Mouse (Mus musculus) hindbrain, embryonic 10.5 days (tissue): ENCODE measurements at regions not wholly inside any gene's neighbourhood (a gene's known extent, or its start where the extent isn't known, plus 50 kb on each side); places are given as distances from the start of the nearest gene placed in this dataset.

Experiments
- DNase-seq: peaks from one replicate; pipeline ENCODE4 v3.0.0-alpha.2; 2017; ENCODE audit warnings: low spot score
- H3K27ac ChIP-seq: fragments of 300-500 bp; sonication (generic); 2 replicates; pipeline ENCODE4 v1.5.1; 2016; ENCODE audit warnings: mild to moderate bottlenecking, moderate library complexity
- H3K27me3 ChIP-seq: fragments of 300-500 bp; sonication (generic); 2 replicates; pipeline ENCODE4 v1.6.1; 2016; ENCODE audit warnings: mild to moderate bottlenecking; ENCODE audit not compliant: poor library complexity, insufficient read depth, severe bottlenecking
- H3K36me3 ChIP-seq: fragments of 300-500 bp; sonication (generic); 2 replicates; pipeline ENCODE4 v1.6.1; 2016; ENCODE audit warnings: mild to moderate bottlenecking, moderate library complexity
- H3K4me1 ChIP-seq: fragments of 300-500 bp; sonication (generic); replicated peaks from 2 replicates; pipeline ENCODE4 v1.6.1; 2016; ENCODE audit warnings: mild to moderate bottlenecking
- H3K4me3 ChIP-seq: fragments of 300-500 bp; sonication (generic); 2 replicates; pipeline ENCODE4 v1.5.1; 2016; ENCODE audit warnings: mild to moderate bottlenecking, moderate library complexity
- H3K9me3 ChIP-seq: fragments of 300-500 bp; sonication (generic); 2 replicates; pipeline ENCODE4 v1.6.1; 2016; ENCODE audit warnings: mild to moderate bottlenecking, moderate library complexity
- WGBS: fragments of 180-500 bp; shearing (Covaris S2); methylation state at CpG from one replicate; pipeline ENCODE4 v1.1.7; 2016; 5-methylcytosine and 5-hydroxymethylcytosine counted together

GRCm38 (mm10) chr14:48358487-48359159, 87.3 kb upstream of the Tmem260 start:
- Histone ChIP-seq H3K4me3 (no peak overlapping the region), H3K36me3 (no peaks in the 10 kb centered on the region), H3K27ac (no peak overlapping the region), H3K9me3 (no peaks in the 10 kb centered on the region), H3K27me3 (no peaks in the 10 kb centered on the region), H3K4me1 (peaks cover 9% of the 10 kb centered on the region; the same call in 1 of the 2 replicates)
- DNase-seq = peak; percentile 23
- 52% methylated on average over 12 of the region's 12 CpGs for WGBS

GRCm38 (mm10) chr14:48361820-48362219, 84.1 kb upstream of the Tmem260 start:
- WGBS = 90% methylated on average over 7 of the region's 7 CpGs
- Histone ChIP-seq H3K9me3 (no peaks in the 10 kb centered on the region), H3K4me1 (peaks cover 4% of the 10 kb centered on the region; the same call in 1 of the 2 replicates), H3K27me3 (no peaks in the 10 kb centered on the region), H3K4me3 (no peak overlapping the region), H3K27ac (no peak overlapping the region), H3K36me3 (no peaks in the 10 kb centered on the region)
- no peak for DNase-seq

- DNase-seq = peak; percentile 70
- H3K4me3 ChIP-seq = no peak overlapping the region
- no peaks in the 10 kb centered on the region for H3K9me3 ChIP-seq
- H3K36me3 ChIP-seq = no peaks in the 10 kb centered on the region
- 18% methylated on average over 7 of the region's 7 CpGs for WGBS
- no peaks in the 10 kb centered on the region for H3K4me1 ChIP-seq
- no peaks in the 10 kb centered on the region for H3K27me3 ChIP-seq
- no peak overlapping the region for H3K27ac ChIP-seq
These were observed 78.9 kb upstream of the Tmem260 start for GRCm38 (mm10) chr14:48367006-48367405.

GRCm38 (mm10) chr14:48370322-48370721, 75.6 kb upstream of the Tmem260 start:
- H3K36me3 ChIP-seq = no peaks in the 10 kb centered on the region
- no peak for DNase-seq
- H3K27ac ChIP-seq = no peak overlapping the region
- H3K4me1 ChIP-seq = no peaks in the 10 kb centered on the region
- H3K4me3 ChIP-seq = no peak overlapping the region
- no peaks in the 10 kb centered on the region for H3K27me3 ChIP-seq
- no peaks in the 10 kb centered on the region for H3K9me3 ChIP-seq
- WGBS = 4% methylated on average over 1 of the region's 1 CpGs

GRCm38 (mm10) chr14:48371766-48372165, 74.2 kb upstream of the Tmem260 start:
- Histone ChIP-seq H3K4me3 (no peak overlapping the region), H3K36me3 (no peaks in the 10 kb centered on the region), H3K27me3 (no peaks in the 10 kb centered on the region), H3K4me1 (no peaks in the 10 kb centered on the region), H3K27ac (no peak overlapping the region), H3K9me3 (no peaks in the 10 kb centered on the region)
- DNase-seq = peak; percentile 41
- whole genome bisulfite sequencing = 67% methylated on average over 5 of the region's 5 CpGs

GRCm38 (mm10) chr14:48376112-48376511, 69.8 kb upstream of the Tmem260 start:
- no peak for DNase-seq
- H3K4me1 ChIP-seq = no peaks in the 10 kb centered on the region
- H3K36me3 ChIP-seq = no peaks in the 10 kb centered on the region
- no peaks in the 10 kb centered on the region for H3K9me3 ChIP-seq
- H3K4me3 ChIP-seq = no peak overlapping the region
- H3K27me3 ChIP-seq = no peaks in the 10 kb centered on the region
- no peak overlapping the region for H3K27ac ChIP-seq
- 60% methylated on average over 5 of the region's 5 CpGs for WGBS
